12 mouse cellular contexts compared by ENCODE assay signal in the genomic region with DNA sequence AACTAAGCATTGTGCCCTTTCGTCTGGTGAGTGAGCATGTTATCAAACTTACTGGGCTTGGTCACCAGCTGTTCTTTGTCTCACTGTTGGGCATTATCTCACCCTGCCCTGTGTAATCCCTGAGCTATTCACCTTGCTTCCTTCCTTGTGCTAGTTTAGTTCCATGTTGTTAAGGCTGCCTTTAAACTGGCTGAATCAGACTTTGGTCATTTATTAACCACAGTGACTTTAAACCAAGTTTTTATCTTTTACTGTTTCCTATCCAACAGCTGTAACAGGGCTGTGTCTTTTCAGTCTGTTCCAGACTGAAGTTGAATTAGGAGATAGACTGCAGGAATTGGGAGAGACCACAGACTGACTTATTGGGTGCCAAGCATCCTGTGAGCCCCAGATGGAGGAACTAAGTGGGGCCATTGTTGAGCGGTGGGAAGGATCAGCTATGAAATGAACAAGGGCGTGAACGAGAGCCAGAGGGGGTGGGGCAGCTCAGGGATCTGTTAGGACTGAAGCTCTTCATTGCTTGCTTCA. TPM values are rescaled to one million over a fixed set of nuclear protein-coding genes. Genes with fewer than 3 reads are reported as not detected.
DNase-seq lines count a peak whose midpoint lies in the region; ATAC-seq lines count a peak whose summit lies in the region.
"Had no signal": no experiment of that assay in that cellular context is flagged by ENCODE, and none has a peak within 500 bp of the region (broad histone marks: within the 10 kb centered on the region; RNA-seq: fewer than 3 reads in every experiment).

No protein-coding gene starts in this region.

- H3K27me3 ChIP-seq in heart, embryonic 15.5 days: no peaks in the 10 kb centered on the region
- H3K27me3 ChIP-seq in kidney, embryonic 16.5 days (ENCODE audit: insufficient read depth, low read length): no peaks in the 10 kb centered on the region
- H3K27me3 ChIP-seq in neural tube, embryonic 15.5 days (replicated peaks): no peaks in the 10 kb centered on the region
- H3K27me3 ChIP-seq: forebrain, embryonic 13.5 days; limb, embryonic 12.5 days had no signal

- DNase-seq in embryo, embryonic 11 days: peak; percentile 19
- no peak for DNase-seq in embryo, embryonic 10 days (ENCODE audit: low spot score)
- no peak for DNase-seq in adrenal gland, postnatal 10 days
- no peak for DNase-seq in cerebellum, adult 9-10 months
- DNase-seq: cerebellum, adult 11-12 months had no signal

- no peak overlapping the region for H3K4me2 ChIP-seq in heart, embryonic 15.5 days
- H3K4me2 ChIP-seq in kidney, embryonic 16.5 days (replicated peaks; ENCODE audit: low read depth, low read length): peak overlapping the region; percentile 13; the same call in 1 of the 2 replicates
- no peak overlapping the region for H3K4me2 ChIP-seq in neural tube, embryonic 15.5 days
- H3K4me2 ChIP-seq: forebrain, embryonic 13.5 days; limb, embryonic 12.5 days had no signal

- peaks cover 9% of the 10 kb centered on the region; the same call in 1 of the 2 replicates for H3K36me3 ChIP-seq in heart, embryonic 15.5 days
- H3K36me3 ChIP-seq in kidney, embryonic 16.5 days (ENCODE audit: insufficient read depth, low read length): peaks cover 3% of the 10 kb centered on the region
- no peaks in the 10 kb centered on the region for H3K36me3 ChIP-seq in neural tube, embryonic 15.5 days

- H3K4me3 ChIP-seq in heart, embryonic 15.5 days: no peak overlapping the region
- H3K4me3 ChIP-seq in kidney, embryonic 16.5 days (ENCODE audit: low read length): no peak overlapping the region
- no peak overlapping the region for H3K4me3 ChIP-seq in neural tube, embryonic 15.5 days (replicated peaks)
- H3K4me3 ChIP-seq: forebrain, embryonic 13.5 days; hindbrain, embryonic 10.5 days; limb, embryonic 12.5 days had no signal

- peak; percentile 64; the same call in 1 of the 2 replicates for ATAC-seq in heart, embryonic 15.5 days (replicated peaks; ENCODE audit: insufficient number of reproducible peaks, insufficient read depth, low FRiP score, low read depth)
- peak; percentile 88 for ATAC-seq in kidney, embryonic 16.5 days (ENCODE audit: low FRiP score, low TSS enrichment)
- ATAC-seq in megakaryocyte-erythroid progenitor cell, adult 5-6 weeks (replicated peaks; ENCODE audit: low FRiP score, low TSS enrichment, poor library complexity, severe bottlenecking): peak; percentile 90
- ATAC-seq in neural tube, embryonic 15.5 days (ENCODE audit: low FRiP score): no peak
- ATAC-seq: forebrain, embryonic 13.5 days had no signal

- H3K9me3 ChIP-seq in heart, embryonic 15.5 days (replicated peaks): no peaks in the 10 kb centered on the region
- H3K9me3 ChIP-seq in kidney, embryonic 16.5 days (ENCODE audit: low read length): no peaks in the 10 kb centered on the region
- no peaks in the 10 kb centered on the region for H3K9me3 ChIP-seq in neural tube, embryonic 15.5 days (replicated peaks)
- H3K9me3 ChIP-seq: forebrain, embryonic 13.5 days; hindbrain, embryonic 10.5 days; limb, embryonic 12.5 days had no signal

- H3K4me1 ChIP-seq in heart, embryonic 15.5 days (replicated peaks): peaks cover 24% of the 10 kb centered on the region
- peaks cover 14% of the 10 kb centered on the region; the same call in 1 of the 2 replicates for H3K4me1 ChIP-seq in kidney, embryonic 16.5 days (ENCODE audit: insufficient read depth, low read length)
- no peaks in the 10 kb centered on the region for H3K4me1 ChIP-seq in neural tube, embryonic 15.5 days
- H3K4me1 ChIP-seq: forebrain, embryonic 13.5 days; hindbrain, embryonic 10.5 days; limb, embryonic 12.5 days had no signal

- 28% methylated on average over 4 of the region's 4 CpGs for WGBS in heart, embryonic 15.5 days
- 55% methylated on average over 4 of the region's 4 CpGs for WGBS in kidney, embryonic 16.5 days
- 44% methylated on average over 4 of the region's 4 CpGs for WGBS in neural tube, embryonic 15.5 days

- H3K9ac ChIP-seq in heart, embryonic 15.5 days: no peak overlapping the region
- H3K9ac ChIP-seq in kidney, embryonic 16.5 days (replicated peaks; ENCODE audit: low read length): no peak overlapping the region
- no peak overlapping the region for H3K9ac ChIP-seq in neural tube, embryonic 15.5 days (replicated peaks)
- H3K9ac ChIP-seq: forebrain, embryonic 13.5 days; limb, embryonic 12.5 days had no signal

- peak overlapping the region; percentile 8 for H3K27ac ChIP-seq in heart, embryonic 15.5 days
- H3K27ac ChIP-seq in kidney, embryonic 16.5 days (ENCODE audit: low read length): peak overlapping the region; percentile 66; the same call in 1 of the 2 replicates
- H3K27ac ChIP-seq in neural tube, embryonic 15.5 days (replicated peaks): no peak overlapping the region
- H3K27ac ChIP-seq: forebrain, embryonic 13.5 days; hindbrain, embryonic 10.5 days; limb, embryonic 12.5 days had no signal

RNA-seq across cellular contexts. Expression of gene Ttc33, which starts 10.7 kb away (rescaled TPM):
- polyA plus RNA-seq in heart, embryonic 15.5 days (2015; fragmentation: Nextera tagmentation; extraction: Ambion mirVana): 31.8 and 33.7 TPM in 2 replicates
- 44.3 and 46.4 TPM in 2 replicates for polyA plus RNA-seq in kidney, embryonic 16.5 days (2015; fragmentation: Nextera tagmentation; extraction: Ambion mirVana)
- 12.6 and 21.2 TPM in 2 replicates for total RNA-seq in megakaryocyte-erythroid progenitor cell, adult 5-6 weeks (2014; fragmentation: Nextera tagmentation)
- 35.6 and 36.8 TPM in 2 replicates for total RNA-seq in megakaryocyte-erythroid progenitor cell, adult 5-6 weeks (2017)
- total RNA-seq in adrenal gland, postnatal 10 days (2021): 10 to 100 TPM; 32.7 to 35.4 TPM
- polyA plus RNA-seq in neural tube, embryonic 15.5 days (2015; fragmentation: Nextera tagmentation; extraction: Ambion mirVana): 53.0 and 54.0 TPM in 2 replicates

RNA-seq across cellular contexts. Expression of gene Ptger4, which starts 47.9 kb away (rescaled TPM):
- 4.2 and 4.7 TPM in 2 replicates for polyA plus RNA-seq in heart, embryonic 15.5 days (2015; fragmentation: Nextera tagmentation; extraction: Ambion mirVana)
- 5.2 and 5.4 TPM in 2 replicates for polyA plus RNA-seq in kidney, embryonic 16.5 days (2015; fragmentation: Nextera tagmentation; extraction: Ambion mirVana)
- total RNA-seq in megakaryocyte-erythroid progenitor cell, adult 5-6 weeks (2014; fragmentation: Nextera tagmentation): 7.3 and 9.9 TPM in 2 replicates
- total RNA-seq in megakaryocyte-erythroid progenitor cell, adult 5-6 weeks (2017): 5.1 and 5.9 TPM in 2 replicates
- total RNA-seq in adrenal gland, postnatal 10 days (2021): 1 to 10 TPM; 4.1 to 5.6 TPM
- 5.7 and 6.8 TPM in 2 replicates for polyA plus RNA-seq in neural tube, embryonic 15.5 days (2015; fragmentation: Nextera tagmentation; extraction: Ambion mirVana)

RNA-seq across cellular contexts. Expression of gene Prkaa1, which starts 52.4 kb away (rescaled TPM):
- 14.1 and 15.8 TPM in 2 replicates for polyA plus RNA-seq in heart, embryonic 15.5 days (2015; fragmentation: Nextera tagmentation; extraction: Ambion mirVana)
- polyA plus RNA-seq in kidney, embryonic 16.5 days (2015; fragmentation: Nextera tagmentation; extraction: Ambion mirVana): 22.4 and 24.7 TPM in 2 replicates
- 55.5 and 56.0 TPM in 2 replicates for total RNA-seq in megakaryocyte-erythroid progenitor cell, adult 5-6 weeks (2014; fragmentation: Nextera tagmentation)
- 59.3 and 69.1 TPM in 2 replicates for total RNA-seq in megakaryocyte-erythroid progenitor cell, adult 5-6 weeks (2017)
- total RNA-seq in adrenal gland, postnatal 10 days (2021): 10 to 100 TPM; 27.8 to 31.8 TPM
- 14.5 and 16.9 TPM in 2 replicates for polyA plus RNA-seq in neural tube, embryonic 15.5 days (2015; fragmentation: Nextera tagmentation; extraction: Ambion mirVana)
